15 mouse cellular contexts compared by ENCODE assay signal in the genomic region with DNA sequence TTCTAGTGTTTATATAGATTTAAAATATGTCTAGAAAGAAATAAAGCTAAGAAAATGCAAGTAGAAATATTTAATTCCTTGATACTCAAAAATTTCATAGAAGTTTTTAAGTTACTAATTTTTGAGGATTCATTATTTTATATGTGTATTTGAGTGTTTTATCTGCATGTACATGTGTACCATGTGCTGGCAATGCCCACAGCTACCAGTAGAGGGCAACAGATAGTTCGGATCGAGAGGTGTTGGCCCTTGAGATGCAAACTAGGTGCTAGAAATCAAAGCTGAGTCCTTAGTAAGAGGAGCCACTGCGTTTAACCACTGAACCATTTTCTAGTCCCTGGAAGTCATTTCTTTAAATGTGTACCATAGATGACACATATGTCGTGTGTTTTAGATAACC.
A peak's percentile ranks its signal among the peaks of the same experiment; 100 is the strongest.
DNase-seq lines count a peak whose midpoint lies in the region; ATAC-seq and TF ChIP-seq lines count a peak whose summit lies in the region.
"Had no signal": no experiment of that assay in that cellular context is flagged by ENCODE, and none has a peak within 500 bp of the region (broad histone marks: within the 10 kb centered on the region; RNA-seq: fewer than 3 reads in every experiment).

No protein-coding gene starts in this region.

- no peaks in the 10 kb centered on the region for H3K4me1 ChIP-seq in heart, postnatal 0 days (ENCODE audit: control insufficient read depth, insufficient read depth)
- no peaks in the 10 kb centered on the region for H3K4me1 ChIP-seq in limb, embryonic 11.5 days (ENCODE audit: control insufficient read depth, insufficient read depth, low read length)
- H3K4me1 ChIP-seq in limb, embryonic 10.5 days = no peaks in the 10 kb centered on the region
- no peaks in the 10 kb centered on the region for H3K4me1 ChIP-seq in CH12.LX (ENCODE audit: control insufficient read depth in 1 of 2, insufficient read depth in 2 of 2)
- H3K4me1 ChIP-seq in hindbrain, embryonic 13.5 days (replicated peaks) = no peaks in the 10 kb centered on the region
- H3K4me1 ChIP-seq: forebrain, embryonic 12.5 days; heart, embryonic 10.5 days; hindbrain, embryonic 15.5 days had no signal

- no peak overlapping the region for H3K27ac ChIP-seq in heart, postnatal 0 days (ENCODE audit: low read depth)
- no peak overlapping the region for H3K27ac ChIP-seq in limb, embryonic 11.5 days (replicated peaks; ENCODE audit: low read depth, low read length)
- no peak overlapping the region for H3K27ac ChIP-seq in limb, embryonic 10.5 days
- H3K27ac ChIP-seq in CH12.LX (ENCODE audit: insufficient read depth, low read depth) = no peak overlapping the region
- H3K27ac ChIP-seq in hindbrain, embryonic 13.5 days = no peak overlapping the region
- H3K27ac ChIP-seq: forebrain, embryonic 12.5 days; heart, embryonic 10.5 days; hindbrain, embryonic 15.5 days had no signal

- no peak for ATAC-seq in heart, postnatal 0 days (ENCODE audit: insufficient read depth, low read depth)
- no peak for ATAC-seq in limb, embryonic 11.5 days (ENCODE audit: insufficient number of reproducible peaks, low FRiP score, low TSS enrichment, low read depth)
- ATAC-seq in hindbrain, embryonic 13.5 days (ENCODE audit: low FRiP score) = no peak

- no peaks in the 10 kb centered on the region for H3K9me3 ChIP-seq in heart, postnatal 0 days (replicated peaks; ENCODE audit: control insufficient read depth, low read length)
- H3K9me3 ChIP-seq in limb, embryonic 11.5 days (ENCODE audit: control insufficient read depth, low read length) = no peaks in the 10 kb centered on the region
- H3K9me3 ChIP-seq in limb, embryonic 10.5 days (replicated peaks) = no peaks in the 10 kb centered on the region
- no peaks in the 10 kb centered on the region for H3K9me3 ChIP-seq in CH12.LX (replicated peaks; ENCODE audit: low read length)
- no peaks in the 10 kb centered on the region for H3K9me3 ChIP-seq in hindbrain, embryonic 13.5 days
- H3K9me3 ChIP-seq: forebrain, embryonic 12.5 days; heart, embryonic 10.5 days; hindbrain, embryonic 15.5 days had no signal

- H3K4me3 ChIP-seq in heart, postnatal 0 days (ENCODE audit: low read depth, low read length) = no peak overlapping the region
- no peak overlapping the region for H3K4me3 ChIP-seq in limb, embryonic 11.5 days (ENCODE audit: low read depth, low read length)
- H3K4me3 ChIP-seq in limb, embryonic 10.5 days = no peak overlapping the region
- H3K4me3 ChIP-seq in CH12.LX (replicated peaks in 1 of 3; ENCODE audit: low read depth in 2 of 3, low read length in 2 of 3, poor library complexity in 1 of 3) = no peak overlapping the region
- H3K4me3 ChIP-seq in hindbrain, embryonic 13.5 days = no peak overlapping the region
- H3K4me3 ChIP-seq: forebrain, embryonic 12.5 days; heart, embryonic 10.5 days; hindbrain, embryonic 15.5 days had no signal

- in situ Hi-C loops in CH12.LX (cut with MboI; ENCODE audit: low pct_ligation_motif_present, low pct_unique_long_range_greater_than_20kb, low sequenced_read_pairs) = no loop called here

- no peak overlapping the region for H3K9ac ChIP-seq in heart, postnatal 0 days (replicated peaks; ENCODE audit: low read depth, low read length)
- no peak overlapping the region for H3K9ac ChIP-seq in limb, embryonic 11.5 days (ENCODE audit: low read length)
- H3K9ac ChIP-seq in CH12.LX (ENCODE audit: insufficient read depth, low read depth) = no peak overlapping the region
- no peak overlapping the region for H3K9ac ChIP-seq in hindbrain, embryonic 13.5 days
- H3K9ac ChIP-seq: forebrain, embryonic 12.5 days; hindbrain, embryonic 15.5 days had no signal

- no peaks in the 10 kb centered on the region for H3K36me3 ChIP-seq in heart, postnatal 0 days (replicated peaks; ENCODE audit: control insufficient read depth, insufficient read depth, low read length)
- no peaks in the 10 kb centered on the region for H3K36me3 ChIP-seq in limb, embryonic 11.5 days (ENCODE audit: control insufficient read depth, insufficient read depth, low read length)
- no peaks in the 10 kb centered on the region for H3K36me3 ChIP-seq in limb, embryonic 10.5 days
- no peaks in the 10 kb centered on the region for H3K36me3 ChIP-seq in CH12.LX (replicated peaks in 1 of 2; ENCODE audit: control insufficient read depth in 1 of 2, insufficient read depth in 1 of 2, low read length in 1 of 2)
- no peaks in the 10 kb centered on the region for H3K36me3 ChIP-seq in hindbrain, embryonic 13.5 days
- H3K36me3 ChIP-seq: forebrain, embryonic 12.5 days; heart, embryonic 10.5 days; hindbrain, embryonic 15.5 days had no signal

- WGBS in heart, postnatal 0 days = 64% methylated on average over 4 of the region's 4 CpGs
- WGBS in limb, embryonic 11.5 days = 76% methylated on average over 4 of the region's 4 CpGs
- WGBS in limb, embryonic 10.5 days = 84% methylated on average over 4 of the region's 4 CpGs
- WGBS in hindbrain, embryonic 13.5 days = 85% methylated on average over 4 of the region's 4 CpGs

- no peaks in the 10 kb centered on the region for H3K79me2 ChIP-seq in CH12.LX (replicated peaks; ENCODE audit: control insufficient read depth, extremely low read depth, insufficient read depth, poor library complexity, severe bottlenecking)

- DNase-seq in heart, postnatal 0 days (ENCODE audit: low spot score) = no peak
- no peak for DNase-seq in heart, adult 18-20 months
- DNase-seq in limb, embryonic 11.5 days (ENCODE audit: low spot score) = peak; percentile 26
- DNase-seq in limb, embryonic 10.5 days (ENCODE audit: low spot score) = no peak
- DNase-seq in CH12.LX (ENCODE audit: extremely low read depth) = peak; percentile 33
- no peak for DNase-seq in brain, embryonic 14.5 days (ENCODE audit: low read depth)
- no peak for DNase-seq in B cell, adult 2 months
- DNase-seq: adrenal gland, adult 2 months; lung, postnatal 10 days; retina, postnatal 1 day had no signal

- H3K27me3 ChIP-seq in heart, postnatal 0 days (ENCODE audit: control insufficient read depth, insufficient read depth, low read length) = no peaks in the 10 kb centered on the region
- H3K27me3 ChIP-seq in limb, embryonic 11.5 days (ENCODE audit: control insufficient read depth, insufficient read depth, low read length) = no peaks in the 10 kb centered on the region
- no peaks in the 10 kb centered on the region for H3K27me3 ChIP-seq in limb, embryonic 10.5 days (ENCODE audit: low read depth, poor library complexity, severe bottlenecking)
- H3K27me3 ChIP-seq in CH12.LX (replicated peaks) = no peaks in the 10 kb centered on the region
- H3K27me3 ChIP-seq in hindbrain, embryonic 13.5 days = no peaks in the 10 kb centered on the region
- H3K27me3 ChIP-seq: forebrain, embryonic 12.5 days; hindbrain, embryonic 15.5 days had no signal

- TF ChIP-seq RAD21 in CH12.LX (IDR thresholded peaks at IDR 0.05; ENCODE audit: low read depth, low read length) = no peak; the same call in 1 of the 2 replicates

- TF ChIP-seq EP300 in heart, postnatal 0 days (IDR thresholded peaks at IDR 0.05; ENCODE audit: low read depth) = no peak
- TF ChIP-seq EP300 in CH12.LX (IDR thresholded peaks at IDR 0.05; ENCODE audit: low read length) = no peak

- H3K4me2 ChIP-seq in heart, postnatal 0 days (ENCODE audit: low read depth, low read length) = no peak overlapping the region
- no peak overlapping the region for H3K4me2 ChIP-seq in limb, embryonic 11.5 days (ENCODE audit: low read depth, severe bottlenecking)
- no peak overlapping the region for H3K4me2 ChIP-seq in CH12.LX (ENCODE audit: insufficient read depth, low read depth, poor library complexity, severe bottlenecking)
- no peak overlapping the region for H3K4me2 ChIP-seq in hindbrain, embryonic 13.5 days
- H3K4me2 ChIP-seq: forebrain, embryonic 12.5 days; hindbrain, embryonic 15.5 days; midbrain, embryonic 11.5 days had no signal

- dilution Hi-C loops in CH12.LX (cut with MboI; ENCODE audit: extremely low pct_ligation_motif_present, extremely low pct_unique_long_range_greater_than_20kb, low sequenced_read_pairs) = no loop called here

- peak; percentile 10; the same call in 1 of the 2 replicates for TF ChIP-seq CTCF in heart, postnatal 0 days (IDR thresholded peaks at IDR 0.05; ENCODE audit: low read depth)
- peak; percentile 30 to 55 for TF ChIP-seq CTCF in CH12.LX (conservative IDR thresholded peaks at IDR 0.05 in 1 of 2, IDR thresholded peaks at IDR 0.05 in 1 of 2; ENCODE audit: low read depth in 2 of 2, low read length in 2 of 2)
- peak; percentile 22; the same call in 1 of the 2 replicates for TF ChIP-seq CTCF in brain, embryonic 14.5 days (IDR thresholded peaks at IDR 0.05; ENCODE audit: borderline replicate concordance, extremely low read depth, insufficient read depth, insufficient read length)

- TF ChIP-seq POLR2A in CH12.LX (IDR thresholded peaks at IDR 0.05; ENCODE audit: low read depth, low read length) = no peak
- no peak for TF ChIP-seq POLR2A in brain, embryonic 14.5 days (IDR thresholded peaks at IDR 0.05; ENCODE audit: borderline replicate concordance, extremely low read depth, insufficient read depth, insufficient read length, poor library complexity, severe bottlenecking)

TF ChIP-seq in CH12.LX, 34 proteins besides CTCF, POLR2A, EP300 and RAD21:
- TF ChIP-seq ZNF384 (IDR thresholded peaks at IDR 0.05; ENCODE audit: low read depth, low read length) (no peak), MAZ (IDR thresholded peaks at IDR 0.05; ENCODE audit: low read depth, low read length) (no peak), USF2 (conservative IDR thresholded peaks at IDR 0.05; ENCODE audit: low read depth, low read length) (no peak), HCFC1 (IDR thresholded peaks at IDR 0.05; ENCODE audit: low read depth, low read length) (no peak), SIN3A (IDR thresholded peaks at IDR 0.05; ENCODE audit: low read length) (no peak), JUND (conservative IDR thresholded peaks at IDR 0.05; ENCODE audit: low read depth, low read length) (no peak), CHD1 (IDR thresholded peaks at IDR 0.05; ENCODE audit: low read depth, low read length) (no peak), JUN (IDR thresholded peaks at IDR 0.05; ENCODE audit: insufficient read depth, low read depth, low read length) (no peak)

Comparison
In these comparisons a context has a peak if more than half of its experiments do, and no peak if none do; other contexts are left out.
1. DNase-seq: peak in limb, embryonic 11.5 days (single experiment) and CH12.LX (single experiment); none in heart, postnatal 0 days (single experiment), heart, adult 18-20 months (0 of 2), limb, embryonic 10.5 days (single experiment), brain, embryonic 14.5 days (single experiment) and B cell, adult 2 months (0 of 2).
2. Peak in every context shown above with its lines, with median percentiles within 50 percentile points of each other: CTCF ChIP-seq.